Mouse (Mus musculus): ENCODE measurements around the gene Tceanc.

The Tceanc gene

DNA sequence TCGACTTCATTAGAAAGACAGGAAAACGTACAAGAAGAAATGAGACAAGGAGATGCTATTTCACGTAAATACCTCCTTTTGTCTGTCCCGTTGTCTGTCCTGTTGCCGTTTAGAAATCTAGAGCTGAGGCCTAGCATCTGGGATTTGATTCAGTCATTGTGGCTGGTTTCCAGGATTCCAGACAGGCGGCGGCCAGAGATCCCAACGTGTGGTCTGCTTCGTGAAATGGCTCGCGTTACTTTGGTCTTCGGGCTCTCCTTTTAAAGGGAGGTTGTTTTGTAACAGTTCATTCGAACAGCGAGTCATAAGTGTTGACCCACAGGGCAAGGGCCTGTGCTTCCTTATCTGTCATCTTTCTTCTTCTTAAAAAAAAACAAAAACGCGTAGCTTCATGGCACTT, at the start of gene Tceanc:
TSS of gene Tceanc (minus strand) at position 223 of the 400 bp plus-strand sequence.
- no peak for TF ChIP-seq GATA4 (IDR thresholded peaks at IDR 0.05; ENCODE audit: insufficient replicate concordance, low read length)

DNA sequence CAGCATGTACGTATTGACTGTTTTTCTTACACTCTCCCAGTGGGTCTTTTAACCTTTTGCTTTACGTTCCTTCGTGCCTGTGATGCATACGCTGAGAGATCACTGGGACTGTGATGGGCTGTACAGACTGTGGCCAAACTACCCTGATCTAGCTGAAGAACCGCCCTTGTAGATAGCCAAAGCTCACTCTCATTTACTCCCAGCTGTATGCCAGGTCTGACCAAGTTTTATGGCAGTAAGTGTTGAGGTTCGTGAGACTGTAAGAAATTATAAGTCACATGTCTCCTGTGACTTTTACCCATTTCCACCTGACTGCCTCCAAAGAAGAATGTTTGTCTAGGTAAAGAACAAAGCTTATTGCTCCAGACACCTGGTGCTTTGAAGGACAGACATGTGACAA, 47.6 kb upstream of the Tceanc start:
- no peak for TF ChIP-seq GATA4 (IDR thresholded peaks at IDR 0.05; ENCODE audit: insufficient replicate concordance, low read length)

DNA sequence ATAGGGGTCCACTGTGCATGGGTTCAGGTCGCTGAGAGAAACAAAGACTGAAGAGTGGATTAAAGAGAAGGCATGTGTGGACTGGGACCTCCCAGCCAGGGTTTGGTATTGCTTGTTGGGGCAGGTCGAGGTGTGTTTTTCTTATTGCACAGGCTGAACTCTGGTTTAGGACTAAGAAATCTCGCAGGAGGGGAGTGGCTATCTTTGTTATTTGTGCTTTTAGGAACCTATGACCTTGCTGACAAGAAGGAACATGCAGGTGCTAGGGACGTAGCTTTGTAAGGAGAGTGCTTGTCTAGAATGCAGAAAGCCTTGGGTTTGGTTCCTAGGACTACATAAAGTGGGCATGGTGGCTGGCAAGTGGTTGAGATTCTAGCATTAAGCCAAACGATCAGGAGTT, 47.0 kb upstream of the Tceanc start:
- no peak for TF ChIP-seq GATA4 (IDR thresholded peaks at IDR 0.05; ENCODE audit: insufficient replicate concordance, low read length)

DNA sequence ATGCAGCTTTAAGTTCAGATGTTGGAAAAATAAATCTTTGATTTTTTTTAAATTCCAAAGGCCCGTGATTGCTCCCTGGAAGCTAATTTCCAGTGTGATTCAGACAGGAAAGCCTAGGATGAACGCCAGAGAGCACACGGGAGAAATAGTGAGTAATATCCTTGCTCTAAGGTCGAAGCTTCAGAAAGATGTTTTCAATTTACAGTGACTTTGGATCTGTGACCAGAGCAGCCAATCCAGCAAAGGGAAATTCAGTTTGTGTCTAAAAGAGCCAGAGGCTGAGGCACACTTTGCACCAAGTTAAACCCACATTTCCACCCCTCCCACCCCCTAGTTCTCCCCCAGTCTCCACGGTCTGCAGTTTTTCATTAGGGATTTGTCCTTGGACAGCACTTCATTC, 46.5 kb upstream of the Tceanc start:
- TF ChIP-seq GATA4 (IDR thresholded peaks at IDR 0.05; ENCODE audit: insufficient replicate concordance, low read length): no peak

DNA sequence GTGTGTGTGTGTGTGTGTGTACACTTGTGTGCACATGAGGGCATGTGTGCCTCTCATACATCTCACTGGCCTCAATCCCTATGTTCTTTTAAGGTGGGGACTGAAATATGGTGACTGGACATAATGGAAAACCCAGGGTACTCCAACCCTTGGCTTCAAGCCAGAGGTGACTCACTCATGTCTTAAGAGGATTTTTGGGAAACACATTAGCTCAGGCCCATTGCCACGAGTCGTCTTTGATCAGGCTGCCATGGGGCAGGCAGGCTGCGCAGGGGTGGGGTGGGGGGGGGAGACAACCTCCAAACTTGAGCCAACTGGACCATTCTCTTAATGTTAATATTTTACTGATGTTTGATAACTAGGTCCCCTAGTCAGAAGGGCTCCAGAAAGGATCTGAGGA, 41.0 kb upstream of the Tceanc start:
- no peak for TF ChIP-seq GATA4 (IDR thresholded peaks at IDR 0.05; ENCODE audit: insufficient replicate concordance, low read length)

DNA sequence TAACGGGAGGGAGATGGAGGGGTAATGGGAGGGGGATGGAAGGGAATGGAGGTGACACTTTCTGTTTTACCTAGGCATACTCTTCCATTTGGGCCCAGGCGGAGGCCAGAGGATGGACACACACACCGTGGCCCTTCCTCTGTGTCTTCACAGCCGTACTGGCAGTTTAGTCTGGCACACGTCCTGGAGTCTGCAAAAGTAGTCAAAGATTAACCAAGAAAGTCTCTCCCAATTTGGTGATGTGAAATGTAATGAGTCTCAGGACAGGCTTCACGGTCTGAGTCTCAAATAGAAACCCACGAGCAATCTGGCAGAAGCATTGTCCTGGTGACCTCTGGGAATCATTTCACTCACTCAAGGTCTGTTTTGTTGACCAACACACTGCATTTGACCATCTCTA, 34.0 kb upstream of the Tceanc start:
- no peak for TF ChIP-seq GATA4 (IDR thresholded peaks at IDR 0.05; ENCODE audit: insufficient replicate concordance, low read length)

DNA sequence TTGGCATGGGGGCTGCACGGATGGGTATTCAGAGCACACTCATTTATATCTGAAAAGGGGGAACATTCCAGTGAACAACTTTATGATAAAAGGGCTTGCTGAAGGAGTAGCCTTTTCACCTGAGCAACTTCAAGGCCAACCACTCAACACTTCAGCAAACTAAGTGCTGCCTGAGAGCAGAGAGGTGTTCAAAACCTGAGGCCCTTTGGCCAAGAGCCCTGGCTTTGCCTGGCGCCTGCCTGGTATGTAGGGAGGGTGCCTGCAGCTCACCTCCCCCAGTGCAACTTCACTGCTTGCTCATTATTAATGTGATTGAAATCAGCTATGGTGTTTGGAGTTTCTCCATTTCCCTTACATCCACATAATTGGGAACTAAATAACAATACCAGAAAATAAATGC, 28.1 kb upstream of the Tceanc start:
- TF ChIP-seq GATA4 (IDR thresholded peaks at IDR 0.05; ENCODE audit: insufficient replicate concordance, low read length): no peak

DNA sequence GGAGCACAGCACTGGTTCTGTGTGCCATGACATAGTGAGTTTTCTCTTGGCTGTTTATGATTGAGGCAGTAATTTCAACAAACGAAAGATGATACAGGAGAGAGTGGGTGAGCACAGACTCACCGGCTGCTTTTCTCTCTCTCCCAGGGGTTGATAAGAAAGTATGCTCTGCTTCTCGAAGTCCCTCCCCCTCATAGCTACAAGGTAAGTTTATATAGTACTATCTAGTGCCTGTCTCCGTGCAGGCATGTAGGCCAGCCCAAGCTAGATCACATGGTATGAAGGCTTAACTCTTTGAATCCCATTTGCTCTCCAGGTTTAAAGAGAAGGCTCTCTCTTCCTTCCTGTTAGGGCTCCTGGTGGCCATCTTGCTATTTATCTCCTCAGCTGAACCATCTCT, 16.8 kb upstream of the Tceanc start:
- no peak for TF ChIP-seq GATA4 (IDR thresholded peaks at IDR 0.05; ENCODE audit: insufficient replicate concordance, low read length)

DNA sequence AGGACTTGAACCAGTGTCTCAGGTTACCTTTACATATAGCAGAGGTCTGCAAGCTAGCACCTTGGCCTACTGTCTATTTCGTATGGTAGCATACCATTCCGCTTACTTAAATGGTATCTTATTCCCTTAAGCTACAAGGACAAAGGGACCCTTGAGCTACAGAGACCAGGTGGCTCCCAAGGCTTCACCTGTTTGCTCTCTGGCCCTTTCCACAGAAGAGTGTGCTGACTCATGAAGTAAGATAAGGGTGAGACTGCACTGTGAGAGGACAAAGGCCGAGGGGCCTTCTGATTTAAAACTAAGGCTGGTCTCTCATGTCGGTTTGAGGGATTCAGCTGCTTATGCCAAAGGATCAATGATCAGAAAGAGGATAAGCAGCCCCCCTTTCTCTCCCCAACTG, 15.1 kb upstream of the Tceanc start:
- TF ChIP-seq GATA4 (IDR thresholded peaks at IDR 0.05; ENCODE audit: insufficient replicate concordance, low read length): no peak

DNA sequence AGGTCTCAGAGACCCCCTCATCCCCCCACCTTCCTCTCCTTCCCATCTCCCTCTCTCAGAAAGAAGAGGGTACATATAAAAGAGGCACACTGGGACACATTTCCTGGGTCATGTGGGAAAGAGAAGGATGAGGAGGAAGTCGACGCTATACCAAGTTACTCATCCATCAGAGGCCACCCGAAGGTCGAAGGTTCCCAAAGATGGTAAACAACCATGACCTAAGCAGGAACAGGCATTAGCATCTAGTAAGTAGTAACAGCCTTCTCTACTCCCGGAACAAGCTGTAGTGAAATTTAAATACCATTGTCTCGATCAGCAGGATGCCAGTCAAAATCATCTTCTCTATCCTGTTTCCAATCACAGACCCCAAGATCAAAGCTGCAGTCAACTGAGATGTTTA, 13.3 kb upstream of the Tceanc start:
- TF ChIP-seq GATA4 (IDR thresholded peaks at IDR 0.05; ENCODE audit: insufficient replicate concordance, low read length): no peak

DNA sequence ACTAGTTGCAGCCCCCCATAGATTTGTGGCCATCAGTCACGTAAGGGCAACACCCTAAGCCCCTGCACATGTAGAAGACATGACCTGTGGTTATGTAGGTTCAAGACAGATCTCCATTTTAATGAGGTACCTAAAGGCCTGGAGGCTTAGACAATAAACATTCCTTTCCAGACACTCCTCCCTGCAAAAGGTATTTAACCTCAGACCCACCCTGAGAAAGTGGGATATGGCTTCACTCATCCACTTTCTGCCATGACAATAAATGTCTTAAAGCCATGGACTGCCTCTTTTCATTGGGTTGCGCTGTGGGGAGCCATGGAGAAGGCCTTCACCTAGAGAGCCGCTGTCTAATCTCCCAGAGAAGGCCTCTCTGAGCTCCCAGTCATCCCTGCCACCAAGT, 9.8 kb upstream of the Tceanc start:
- no peak for TF ChIP-seq GATA4 (IDR thresholded peaks at IDR 0.05; ENCODE audit: insufficient replicate concordance, low read length)

DNA sequence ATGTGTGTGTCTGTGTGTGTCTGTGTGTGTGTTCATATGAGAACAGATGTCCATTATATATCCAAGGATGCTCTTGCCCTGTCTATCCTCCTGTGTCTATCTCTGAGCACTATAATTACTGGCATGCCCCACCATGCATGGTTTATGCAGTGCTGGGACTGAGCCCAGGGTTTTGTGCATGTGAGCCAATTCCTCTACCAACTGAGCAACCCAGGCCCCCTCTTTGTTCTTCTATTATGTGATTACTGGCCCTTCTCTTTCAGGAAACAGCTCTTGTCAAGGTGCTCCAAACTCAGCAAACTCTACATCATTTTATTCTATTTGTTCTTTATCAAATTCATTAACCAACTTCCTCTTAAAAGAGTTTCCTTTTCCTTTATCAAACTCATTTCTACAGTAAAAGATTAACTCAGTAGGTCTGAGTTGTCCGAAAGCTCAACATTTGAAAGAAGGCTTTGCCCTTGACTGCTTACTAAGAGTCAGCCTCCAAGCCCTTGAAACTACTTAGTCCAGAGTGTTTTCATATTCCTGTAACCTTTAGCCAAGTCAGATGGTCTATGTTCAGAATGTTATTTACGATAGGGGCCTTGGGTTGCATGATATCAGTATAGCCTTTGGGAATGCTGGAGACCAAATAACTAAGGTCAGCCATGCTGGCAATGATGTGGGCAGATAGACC, 7.4 kb upstream of the Tceanc start:
- no peak for TF ChIP-seq GATA4 (IDR thresholded peaks at IDR 0.05; ENCODE audit: insufficient replicate concordance, low read length)

DNA sequence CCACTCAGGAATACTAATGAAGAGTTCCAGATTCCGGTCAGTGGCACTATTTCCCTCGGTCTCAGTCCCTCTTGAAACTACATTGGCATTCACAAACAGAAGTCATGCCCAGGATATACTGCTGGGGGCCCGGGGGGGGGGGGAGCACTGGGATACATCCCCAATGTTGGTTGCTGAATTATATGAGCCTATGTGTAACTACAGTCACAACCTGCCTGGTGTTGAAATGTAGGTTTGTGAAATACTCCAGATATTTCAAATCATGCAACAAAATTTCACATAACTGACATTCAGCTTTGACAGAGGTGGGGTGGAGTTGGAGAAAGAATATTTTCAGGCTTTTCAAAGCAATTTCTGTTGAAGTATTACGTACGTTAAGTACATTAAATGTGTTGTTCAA, 2.4 kb upstream of the Tceanc start:
- no peak for TF ChIP-seq GATA4 (IDR thresholded peaks at IDR 0.05; ENCODE audit: insufficient replicate concordance, low read length)

DNA sequence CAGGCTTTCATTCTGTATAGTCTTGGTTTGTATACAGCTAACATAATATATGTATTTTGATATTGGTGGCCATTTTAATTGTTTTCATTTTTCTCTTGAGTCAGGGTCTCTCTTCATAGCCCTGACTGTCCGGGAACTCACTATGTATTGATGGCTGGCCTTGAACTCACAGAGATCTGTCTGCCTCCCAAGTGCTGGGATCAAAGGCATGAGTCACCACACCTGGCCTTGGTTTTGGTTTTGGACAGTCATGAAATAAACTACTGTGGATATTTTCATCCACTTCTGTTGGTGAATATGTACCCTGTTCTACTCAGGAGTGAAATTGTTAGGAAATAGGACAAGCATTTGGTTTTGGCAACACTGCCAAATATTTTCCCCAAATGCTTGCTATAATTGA, 1.7 kb downstream of the Tceanc start:
- no peak for TF ChIP-seq GATA4 (IDR thresholded peaks at IDR 0.05; ENCODE audit: insufficient replicate concordance, low read length)

DNA sequence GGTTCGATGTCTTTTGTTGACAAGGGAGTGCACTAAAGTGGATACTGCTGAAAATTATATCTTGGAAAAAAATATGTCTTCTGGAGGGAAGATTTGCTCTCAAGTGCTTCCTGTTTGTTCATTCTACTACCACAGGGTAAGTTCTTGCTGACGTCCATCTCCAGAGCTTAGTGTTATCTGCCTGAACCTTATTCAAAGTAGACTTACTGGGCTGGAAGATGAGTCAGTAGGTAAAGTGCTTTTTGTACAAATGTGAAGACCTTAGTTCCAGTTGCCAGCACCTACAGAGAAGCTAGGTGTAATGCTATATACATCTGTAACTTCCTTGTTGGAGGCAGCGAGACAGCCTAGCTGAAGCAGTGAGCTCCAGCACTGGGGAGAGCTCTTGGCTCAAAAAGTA, 2.4 kb downstream of the Tceanc start:
- no peak for TF ChIP-seq GATA4 (IDR thresholded peaks at IDR 0.05; ENCODE audit: insufficient replicate concordance, low read length)

DNA sequence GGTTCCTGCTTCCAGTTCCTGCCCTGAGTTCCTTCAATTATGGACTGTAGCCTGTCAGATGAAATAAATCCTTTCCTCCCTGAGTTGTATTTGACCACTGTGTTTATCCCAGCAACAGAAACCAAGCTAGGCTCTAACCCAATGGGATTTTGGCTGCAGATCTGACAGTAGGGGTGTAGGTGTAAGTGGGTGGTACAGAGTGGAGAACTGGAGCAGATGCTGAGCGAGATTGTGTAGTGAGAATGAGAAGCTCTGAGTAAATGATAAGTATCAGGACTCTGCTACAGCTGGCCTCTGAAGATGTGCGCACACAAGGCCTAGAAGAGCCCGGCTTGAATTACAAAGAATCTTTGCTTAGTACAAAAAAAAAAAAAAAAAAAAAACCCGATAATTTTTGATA, 6.3 kb downstream of the Tceanc start:
- TF ChIP-seq GATA4 (IDR thresholded peaks at IDR 0.05; ENCODE audit: insufficient replicate concordance, low read length): no peak

DNA sequence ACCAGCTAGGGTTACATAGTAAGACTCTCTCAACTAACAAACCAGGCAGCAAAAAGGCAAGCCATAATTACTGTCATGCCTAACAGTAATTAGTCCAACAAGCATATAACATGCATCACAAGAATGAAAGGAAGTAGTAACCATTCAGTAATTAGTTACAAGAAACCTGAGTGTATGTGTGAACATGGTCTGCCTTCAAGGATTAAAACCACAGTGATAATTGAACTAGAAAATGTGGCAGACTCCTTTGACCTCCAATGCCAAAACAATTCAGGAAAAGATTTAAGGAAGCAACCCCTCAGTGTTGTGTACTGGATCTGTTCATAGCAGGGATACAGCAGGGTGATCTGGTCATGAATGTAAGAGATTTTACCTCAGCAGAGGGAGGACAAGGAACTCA, 7.3 kb downstream of the Tceanc start:
- no peak for TF ChIP-seq GATA4 (IDR thresholded peaks at IDR 0.05; ENCODE audit: insufficient replicate concordance, low read length)
